Mouse (Mus musculus) forebrain, embryonic 12.5 days (tissue): ENCODE measurements around the gene Phka2. TPM values are rescaled to one million over a fixed set of nuclear protein-coding genes. Genes with fewer than 3 reads are reported as not detected.

Experiments used
- ATAC-seq: fragments of 200-750 bp; cut with Nextera tagmentation; 2 replicates; pipeline ENCODE4 v1.8.0; 2017; ENCODE audit warnings: moderate TSS enrichment; ENCODE audit not compliant: low FRiP score
- H3K27ac ChIP-seq: fragments of 300-500 bp; sonication (generic); 2 replicates; pipeline ENCODE4 v1.5.1; 2016; ENCODE audit warnings: mild to moderate bottlenecking
- H3K27me3 ChIP-seq: fragments of 300-500 bp; sonication (generic); 2 replicates; pipeline ENCODE4 v1.6.1; 2016; ENCODE audit warnings: mild to moderate bottlenecking
- H3K36me3 ChIP-seq: fragments of 300-500 bp; sonication (generic); replicated peaks from 2 replicates; pipeline ENCODE4 v1.6.1; 2016; ENCODE audit warnings: mild to moderate bottlenecking
- H3K4me1 ChIP-seq: fragments of 300-500 bp; sonication (generic); 2 replicates; pipeline ENCODE4 v1.6.1; 2016
- H3K4me2 ChIP-seq: fragments of 300-500 bp; sonication (generic); 2 replicates; pipeline ENCODE4 v1.6.1; 2016; ENCODE audit warnings: mild to moderate bottlenecking, moderate library complexity
- H3K4me3 ChIP-seq: fragments of 300-500 bp; sonication (generic); replicated peaks from 2 replicates; pipeline ENCODE4 v1.5.1; 2016; ENCODE audit warnings: mild to moderate bottlenecking
- H3K9ac ChIP-seq: fragments of 300-500 bp; sonication (generic); 2 replicates; pipeline ENCODE4 v1.6.1; 2016; ENCODE audit warnings: mild to moderate bottlenecking
- H3K9me3 ChIP-seq: fragments of 300-500 bp; sonication (generic); 2 replicates; pipeline ENCODE4 v1.6.1; 2016
- WGBS: fragments of 180-500 bp; shearing (Covaris S2); methylation state at CpG from one replicate; pipeline ENCODE4 v1.1.7; 2016; 5-methylcytosine and 5-hydroxymethylcytosine counted together
- polyA plus RNA-seq: library from polyadenylated mRNA; unstranded; fragments of >200 nt; fragmentation: Nextera tagmentation; extraction: Ambion mirVana; gene quantifications from 2 replicates; pipeline ENCODE4 v1.2.1, GENCODE M21; 2016

The Phka2 gene
- 20.5 and 20.7 TPM in 2 replicates for polyA plus RNA-seq

DNA sequence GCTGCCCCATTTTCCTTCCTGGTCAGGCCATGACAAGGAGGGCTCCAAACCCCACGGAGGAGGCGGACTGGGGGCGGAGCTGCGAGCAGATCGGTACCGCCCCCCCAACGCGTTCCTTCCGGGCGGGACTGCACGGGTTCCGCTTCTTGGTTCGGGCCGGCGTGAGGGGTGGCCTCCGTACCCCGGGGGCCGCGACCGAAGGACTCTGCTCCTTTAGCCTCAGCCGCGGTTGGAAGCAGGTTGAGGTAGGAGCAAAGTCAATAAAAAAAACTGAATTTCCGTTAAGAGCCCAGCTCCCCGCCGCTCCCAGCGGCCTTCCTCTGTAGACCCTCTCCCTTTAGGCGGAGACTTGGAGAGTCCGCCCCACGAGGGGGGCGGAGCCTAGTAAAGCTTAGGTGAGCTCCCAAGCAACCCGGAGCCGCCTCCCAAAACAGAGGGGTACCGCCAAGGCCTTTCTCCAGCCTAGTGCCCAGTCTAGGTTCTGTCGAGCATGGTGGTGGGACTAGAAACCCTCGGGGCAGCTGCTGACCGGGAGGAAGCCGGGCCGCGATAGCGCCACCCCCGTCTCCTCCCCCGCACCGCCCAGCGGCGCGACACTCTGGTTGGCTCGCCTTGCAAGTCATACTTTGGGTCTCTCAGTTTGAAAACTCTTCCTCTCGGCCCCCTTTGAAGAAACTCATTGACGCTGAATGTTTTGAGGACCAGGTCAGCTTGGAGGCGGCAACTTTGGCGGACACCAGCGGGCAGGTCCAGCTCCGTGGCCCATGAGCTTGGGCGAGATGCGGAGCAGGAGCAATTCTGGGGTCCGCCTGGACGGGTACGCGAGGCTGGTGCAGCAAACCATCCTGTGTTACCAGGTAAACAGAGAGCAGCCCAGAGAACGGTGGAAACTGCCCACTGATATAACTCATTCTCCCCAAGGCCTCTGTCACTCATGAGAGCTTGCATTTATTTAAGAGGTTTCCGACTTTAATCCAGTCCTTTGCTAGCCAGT lies at the start of gene Phka2:
Phka2 (plus strand) TSS at position 119 of the 994 bp plus-strand sequence.
- ATAC-seq = peak; percentile 98
- H3K4me1 ChIP-seq = peaks cover 6% of the 10 kb centered on the region; the same call in 1 of the 2 replicates
- peak within 1 kb of the TSS; percentile 46 for H3K9ac ChIP-seq
- peak within 1 kb of the TSS; percentile 58 for H3K4me3 ChIP-seq
- 17% methylated on average over 58 of the region's 61 CpGs for WGBS
- H3K4me2 ChIP-seq = peak within 1 kb of the TSS; percentile 61
- H3K27ac ChIP-seq = peak within 1 kb of the TSS; percentile 60
- H3K27me3 ChIP-seq = peaks cover 23% of the 10 kb centered on the region
- no peaks in the 10 kb centered on the region for H3K9me3 ChIP-seq
- no peaks in the 10 kb centered on the region for H3K36me3 ChIP-seq

DNA sequence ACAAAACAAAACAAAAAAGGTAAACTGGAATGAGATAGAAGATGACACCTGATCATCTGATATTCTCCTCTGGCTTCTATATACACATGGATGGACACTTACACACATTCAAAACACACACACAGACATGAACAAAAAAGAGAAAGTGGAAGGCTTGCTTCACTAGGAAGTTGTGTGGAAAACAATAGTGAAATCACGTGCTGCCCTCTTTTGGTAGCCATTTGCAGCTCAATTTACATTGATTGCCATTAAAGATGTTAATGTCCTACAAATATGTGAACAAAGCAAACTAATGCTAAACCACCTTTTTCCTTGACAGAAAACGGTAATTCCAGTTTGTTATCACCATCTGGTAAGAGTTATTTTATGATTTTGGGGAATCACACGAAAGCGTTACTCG lies 46.3 kb upstream of the Phka2 start:
- Histone ChIP-seq H3K9me3 (no peaks in the 10 kb centered on the region), H3K4me2 (no peak overlapping the region), H3K27ac (no peak overlapping the region), H3K4me1 (no peaks in the 10 kb centered on the region), H3K27me3 (peaks cover 16% of the 10 kb centered on the region), H3K4me3 (no peak overlapping the region), H3K9ac (no peak overlapping the region), H3K36me3 (no peaks in the 10 kb centered on the region)
- no peak for ATAC-seq
- 76% methylated on average over 5 of the region's 5 CpGs for WGBS

DNA sequence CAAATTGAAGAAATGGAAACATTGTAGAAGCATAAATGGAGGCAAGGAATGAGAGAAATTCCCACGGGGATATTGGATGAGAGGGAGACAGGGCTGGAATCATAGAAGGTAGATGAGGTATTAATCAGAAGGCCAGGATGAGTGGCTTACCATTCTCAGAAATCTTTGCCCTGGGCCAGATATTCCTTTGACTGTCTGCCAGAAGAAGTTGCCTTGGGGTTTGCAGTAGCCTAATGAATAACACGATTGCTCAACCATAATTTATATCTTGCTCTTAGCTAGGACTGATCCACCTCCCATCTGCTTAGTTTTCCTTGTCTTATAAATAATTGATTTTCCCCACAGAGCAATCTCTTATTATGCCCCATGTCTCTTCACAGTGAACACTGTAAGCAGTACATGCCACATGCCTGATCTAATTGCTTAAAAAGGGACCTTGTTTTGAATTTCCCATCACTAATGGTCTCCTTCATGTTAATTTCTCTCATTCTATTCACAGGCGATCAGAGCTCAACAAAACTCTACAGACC lies 30.6 kb upstream of the Phka2 start:
- Histone ChIP-seq H3K36me3 (no peaks in the 10 kb centered on the region), H3K4me3 (no peak overlapping the region), H3K27me3 (peaks cover 11% of the 10 kb centered on the region), H3K9ac (no peak overlapping the region), H3K9me3 (no peaks in the 10 kb centered on the region), H3K27ac (no peak overlapping the region), H3K4me2 (no peak overlapping the region), H3K4me1 (no peaks in the 10 kb centered on the region)
- WGBS = 80% methylated on average over 3 of the region's 3 CpGs
- no peak for ATAC-seq

DNA sequence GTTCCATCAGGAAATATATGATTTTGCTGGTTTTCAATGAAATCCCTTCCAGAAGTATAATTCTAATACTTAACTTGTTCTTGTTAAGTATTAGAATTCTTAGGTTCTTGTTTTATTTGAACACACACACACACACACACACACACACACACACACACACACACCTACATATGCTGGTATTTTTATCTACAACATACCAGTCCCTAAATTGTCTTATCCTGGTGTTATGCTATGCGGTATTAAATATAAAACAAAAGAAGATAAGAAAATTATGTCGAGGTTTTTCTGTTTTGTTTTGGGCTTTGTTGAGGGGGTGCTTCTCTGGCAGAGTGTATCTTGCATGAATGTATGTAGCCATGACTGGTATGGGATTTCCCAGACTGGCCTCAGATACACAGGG lies 12.2 kb upstream of the Phka2 start:
- Histone ChIP-seq H3K4me1 (no peaks in the 10 kb centered on the region), H3K36me3 (no peaks in the 10 kb centered on the region), H3K4me2 (no peak overlapping the region), H3K27ac (no peak overlapping the region), H3K9me3 (no peaks in the 10 kb centered on the region), H3K27me3 (peaks cover 15% of the 10 kb centered on the region; the same call in 1 of the 2 replicates), H3K4me3 (no peak overlapping the region), H3K9ac (no peak overlapping the region)
- ATAC-seq = no peak
- 86% methylated on average over 2 of the region's 2 CpGs for WGBS

DNA sequence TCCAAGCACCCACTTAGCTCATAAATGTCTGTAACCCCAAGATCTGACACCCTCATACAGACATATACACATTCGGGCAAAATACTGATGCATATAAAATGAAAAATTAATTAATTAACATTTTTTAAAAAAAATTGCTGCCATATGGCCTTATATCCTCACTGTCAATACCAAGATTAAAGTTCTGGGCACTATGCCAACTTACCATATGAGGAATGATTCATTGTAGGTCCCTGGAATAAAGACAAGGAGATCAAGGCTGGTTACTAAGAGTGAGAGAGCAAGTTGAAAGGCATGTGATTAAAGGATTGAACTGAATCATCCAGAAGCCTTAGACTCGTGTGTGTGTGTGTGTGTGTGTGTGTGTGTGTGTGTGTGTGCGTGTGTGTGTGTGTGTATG lies 7.6 kb upstream of the Phka2 start:
- Histone ChIP-seq H3K4me2 (no peak overlapping the region), H3K9ac (no peak overlapping the region), H3K4me1 (no peaks in the 10 kb centered on the region), H3K27ac (no peak overlapping the region), H3K9me3 (no peaks in the 10 kb centered on the region), H3K4me3 (no peak overlapping the region), H3K27me3 (peaks cover 18% of the 10 kb centered on the region; the same call in 1 of the 2 replicates), H3K36me3 (no peaks in the 10 kb centered on the region)
- 48% methylated on average over 3 of the region's 3 CpGs for WGBS
- ATAC-seq = no peak

DNA sequence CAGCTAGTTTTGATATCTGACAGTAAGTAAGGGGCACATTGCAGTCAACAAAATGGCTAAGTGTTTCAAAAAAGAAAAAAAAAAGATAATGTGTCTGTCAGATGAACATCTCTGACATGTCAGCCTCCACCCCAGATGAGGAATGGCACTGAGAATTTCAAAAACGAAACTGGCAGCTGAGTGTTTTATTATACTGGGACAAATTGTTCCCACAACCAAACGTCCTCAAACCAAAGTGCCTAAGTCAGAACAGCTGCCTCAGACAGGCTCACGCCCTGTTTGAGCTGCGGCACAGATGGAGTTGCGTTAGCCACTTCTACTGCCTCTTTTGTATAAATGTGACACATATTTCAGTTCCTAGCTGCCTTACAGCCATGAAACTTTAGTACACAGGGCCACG lies 7.0 kb upstream of the Phka2 start:
- Histone ChIP-seq H3K4me1 (no peaks in the 10 kb centered on the region), H3K9ac (no peak overlapping the region), H3K4me3 (no peak overlapping the region), H3K27me3 (peaks cover 18% of the 10 kb centered on the region; the same call in 1 of the 2 replicates), H3K27ac (no peak overlapping the region), H3K36me3 (no peaks in the 10 kb centered on the region), H3K9me3 (no peaks in the 10 kb centered on the region), H3K4me2 (no peak overlapping the region)
- WGBS = 61% methylated on average over 6 of the region's 6 CpGs
- ATAC-seq = no peak

DNA sequence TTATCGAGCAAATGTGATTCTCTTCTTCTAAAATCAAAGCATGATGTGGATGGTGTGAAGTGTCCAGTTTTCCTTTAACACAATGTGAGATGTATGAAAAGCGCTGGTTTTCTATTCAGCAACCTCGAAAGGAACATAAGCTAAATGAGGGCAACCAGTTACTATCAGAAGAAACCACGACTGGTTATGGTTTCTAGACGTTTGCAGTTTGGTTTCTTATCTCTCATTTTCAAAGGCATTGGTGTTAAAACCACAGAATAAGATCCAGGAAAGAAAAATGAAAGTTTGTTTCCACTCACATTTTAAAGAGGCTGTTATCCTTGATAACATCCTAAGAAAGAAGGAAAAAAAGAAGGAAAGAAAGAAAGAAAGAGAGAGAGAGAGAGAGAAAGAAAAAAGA lies 5.5 kb upstream of the Phka2 start:
- Histone ChIP-seq H3K4me3 (no peak overlapping the region), H3K9ac (no peak overlapping the region), H3K4me1 (no peaks in the 10 kb centered on the region), H3K4me2 (no peak overlapping the region), H3K36me3 (no peaks in the 10 kb centered on the region), H3K9me3 (no peaks in the 10 kb centered on the region), H3K27ac (no peak overlapping the region), H3K27me3 (peaks cover 17% of the 10 kb centered on the region; the same call in 1 of the 2 replicates)
- ATAC-seq = no peak
- WGBS = 83% methylated on average over 5 of the region's 5 CpGs

DNA sequence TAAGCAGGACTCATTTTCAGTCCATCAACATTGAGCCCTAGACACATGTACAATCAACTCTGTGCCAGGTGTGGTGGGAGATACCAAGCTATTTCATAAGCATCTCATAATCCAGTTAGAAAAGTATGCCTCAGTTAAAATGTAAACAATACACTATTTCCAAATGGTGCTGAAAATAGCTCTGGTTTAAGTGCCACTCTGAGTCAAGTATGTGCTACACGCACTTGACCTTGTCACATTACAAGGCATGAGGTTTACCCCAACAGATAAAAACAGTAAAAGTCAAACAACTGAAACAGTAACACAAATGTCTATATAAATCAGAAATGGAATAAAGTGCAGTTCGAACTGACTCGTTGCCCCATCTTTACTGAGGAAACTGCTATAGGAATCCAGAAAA lies 871 bp upstream of the Phka2 start:
- Histone ChIP-seq H3K4me1 (peaks cover 6% of the 10 kb centered on the region; the same call in 1 of the 2 replicates), H3K4me2 (no peak overlapping the region), H3K9me3 (no peaks in the 10 kb centered on the region), H3K27ac (no peak overlapping the region), H3K36me3 (no peaks in the 10 kb centered on the region), H3K9ac (no peak overlapping the region), H3K27me3 (peaks cover 26% of the 10 kb centered on the region), H3K4me3 (no peak overlapping the region)
- ATAC-seq = no peak
- 94% methylated on average over 3 of the region's 3 CpGs for whole genome bisulfite sequencing

DNA sequence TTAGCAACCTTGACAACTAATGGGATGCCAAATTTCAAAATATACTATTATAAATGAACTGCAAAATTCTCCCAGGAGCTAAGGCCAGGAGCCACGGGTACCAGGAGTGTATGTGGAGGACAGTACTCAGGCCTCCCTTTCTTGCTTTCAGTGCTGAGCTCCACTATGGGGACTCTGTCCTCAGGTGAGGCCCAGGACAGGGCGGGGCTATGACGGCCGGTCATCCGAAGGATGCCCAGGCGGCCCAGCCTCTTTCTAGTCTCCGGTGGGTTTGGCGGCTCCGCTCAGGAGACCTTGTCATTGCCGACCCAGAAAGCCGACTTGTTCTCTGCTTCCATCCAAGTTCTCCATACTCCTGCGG lies 299 bp upstream of the Phka2 start:
- no peak overlapping the region; the same call in 1 of the 2 replicates for H3K27ac ChIP-seq

DNA sequence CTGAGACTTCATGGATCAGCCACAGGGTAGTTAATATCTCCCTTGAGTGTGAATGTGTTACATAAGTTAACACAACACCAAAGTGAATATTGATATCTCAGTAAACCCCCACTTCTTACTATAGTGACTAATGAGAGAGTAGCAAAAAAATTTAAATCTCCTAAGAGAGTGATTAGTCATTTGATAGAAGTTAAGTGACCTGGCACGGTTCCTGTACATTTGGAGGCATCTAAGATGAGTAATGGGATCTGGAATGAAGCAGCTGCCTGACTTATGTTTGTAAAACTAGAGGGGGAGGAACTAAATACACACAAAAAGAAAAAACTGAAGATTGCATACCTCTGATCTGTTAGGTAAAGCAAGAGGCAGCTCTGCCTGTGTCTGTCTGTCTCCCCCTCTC lies 7.1 kb downstream of the Phka2 start:
- ATAC-seq = no peak
- Histone ChIP-seq H3K9ac (no peak overlapping the region), H3K27me3 (peaks cover 16% of the 10 kb centered on the region; the same call in 1 of the 2 replicates), H3K4me2 (no peak overlapping the region), H3K4me3 (no peak overlapping the region), H3K36me3 (no peaks in the 10 kb centered on the region), H3K4me1 (no peaks in the 10 kb centered on the region), H3K27ac (no peak overlapping the region), H3K9me3 (no peaks in the 10 kb centered on the region)
- WGBS = 84% methylated on average over 1 of the region's 1 CpGs

More for the DNA sequence above, 299 bp upstream of the Phka2 start:
- ATAC-seq = peak; percentile 79
- no peaks in the 10 kb centered on the region for H3K9me3 ChIP-seq
- WGBS = 28% methylated on average over 12 of the region's 12 CpGs
- peak overlapping the region; percentile 46 for H3K9ac ChIP-seq
- H3K4me2 ChIP-seq = peak overlapping the region; percentile 44
- H3K4me1 ChIP-seq = peaks cover 6% of the 10 kb centered on the region; the same call in 1 of the 2 replicates
- peak overlapping the region; percentile 58 for H3K4me3 ChIP-seq
- H3K36me3 ChIP-seq = no peaks in the 10 kb centered on the region
- H3K27me3 ChIP-seq = peaks cover 23% of the 10 kb centered on the region

DNA sequence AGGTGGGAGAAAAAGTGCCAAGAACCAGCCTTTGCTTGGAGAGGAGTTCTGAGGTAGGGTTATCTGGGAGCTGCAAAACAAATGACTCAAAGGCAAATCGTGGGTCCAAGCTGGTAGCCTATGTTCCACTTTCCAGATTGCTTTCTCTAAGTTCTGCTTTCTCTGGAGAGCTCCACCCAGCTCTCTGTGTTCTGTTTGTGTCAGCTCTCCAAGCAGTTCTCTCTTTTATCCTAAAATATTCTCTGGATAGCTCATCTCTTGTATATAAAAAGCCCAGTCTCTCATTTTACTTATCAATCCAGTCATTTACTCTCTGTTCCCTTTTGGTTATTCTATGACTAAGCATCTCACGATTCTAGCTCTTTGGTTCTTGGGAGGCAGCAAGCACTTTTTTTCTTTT lies 8.2 kb downstream of the Phka2 start:
- Histone ChIP-seq H3K9me3 (no peaks in the 10 kb centered on the region), H3K27ac (no peak overlapping the region), H3K36me3 (no peaks in the 10 kb centered on the region), H3K4me3 (no peak overlapping the region), H3K9ac (no peak overlapping the region), H3K4me2 (no peak overlapping the region), H3K4me1 (no peaks in the 10 kb centered on the region), H3K27me3 (peaks cover 16% of the 10 kb centered on the region; the same call in 1 of the 2 replicates)
- WGBS = 77% methylated on average over 2 of the region's 2 CpGs
- no peak for ATAC-seq

DNA sequence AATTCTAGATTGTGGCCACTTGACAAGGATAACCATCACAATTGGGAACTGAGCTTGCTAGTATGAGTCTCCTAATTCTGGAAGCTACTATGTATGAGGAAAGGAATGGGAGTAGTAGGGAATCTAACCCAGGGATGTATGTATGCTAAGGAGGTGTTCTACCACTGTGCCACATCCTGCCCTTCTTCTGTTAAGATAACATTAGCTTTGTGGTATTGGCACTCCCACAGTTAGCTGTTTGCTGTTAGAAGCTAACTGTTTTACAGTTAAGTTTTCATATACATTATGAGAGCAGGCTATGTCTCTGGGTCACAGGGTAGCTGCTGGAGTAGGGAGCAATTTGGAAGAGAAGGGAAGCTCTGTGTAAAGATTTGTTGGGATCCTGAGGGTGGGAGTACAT lies 14.1 kb downstream of the Phka2 start:
- H3K9me3 ChIP-seq = no peaks in the 10 kb centered on the region
- no peak overlapping the region for H3K4me3 ChIP-seq
- no peaks in the 10 kb centered on the region for H3K4me1 ChIP-seq
- H3K27ac ChIP-seq = no peak overlapping the region
- no peak for ATAC-seq
- no peak overlapping the region for H3K4me2 ChIP-seq
- H3K9ac ChIP-seq = no peak overlapping the region
- H3K36me3 ChIP-seq = no peaks in the 10 kb centered on the region
- H3K27me3 ChIP-seq = peaks cover 14% of the 10 kb centered on the region; the same call in 1 of the 2 replicates
